Mouse (Mus musculus): ENCODE measurements around the gene Lypd5. TPM values are rescaled to one million over a fixed set of nuclear protein-coding genes. Genes with fewer than 3 reads are reported as not detected.

The Lypd5 gene
- polyA plus RNA-seq, 1 experiment from 2014 or later, result 55.8 TPM

Small RNAs within 50 kb of the gene (microRNA-seq; reads per million reads assigned to microRNA genes)
- not detected for gene Gm27592

Other genes with a start within 250 kb of the Lypd5 start
- gene Zfp112, start 236.9 kb upstream of the Lypd5 start, polyA plus RNA-seq (2015; fragmentation: Nextera tagmentation; extraction: Ambion mirVana), result 6.9 and 7.9 TPM in 2 replicates
- 16.9 and 19.7 TPM in 2 replicates for gene Zfp235, start 215.0 kb upstream of the Lypd5 start, polyA plus RNA-seq (2015; fragmentation: Nextera tagmentation; extraction: Ambion mirVana)
- 5.2 and 6.1 TPM in 2 replicates for gene Zfp114, start 174.1 kb upstream of the Lypd5 start, polyA plus RNA-seq (2015; fragmentation: Nextera tagmentation; extraction: Ambion mirVana)
- 10.4 and 11.7 TPM in 2 replicates for gene Zfp111, start 137.8 kb upstream of the Lypd5 start, polyA plus RNA-seq (2015; fragmentation: Nextera tagmentation; extraction: Ambion mirVana)
- 4.7 and 5.1 TPM in 2 replicates for gene Zfp109, start 111.6 kb upstream of the Lypd5 start, polyA plus RNA-seq (2015; fragmentation: Nextera tagmentation; extraction: Ambion mirVana)
- gene Zfp108, start 94.4 kb upstream of the Lypd5 start, polyA plus RNA-seq (2015; fragmentation: Nextera tagmentation; extraction: Ambion mirVana), result 5.5 and 6.1 TPM in 2 replicates
- gene Zfp93, start 78.8 kb upstream of the Lypd5 start, polyA plus RNA-seq (2015; fragmentation: Nextera tagmentation; extraction: Ambion mirVana), result 9.1 and 10.2 TPM in 2 replicates
- gene Zfp61, start 48.0 kb upstream of the Lypd5 start, polyA plus RNA-seq (2015; fragmentation: Nextera tagmentation; extraction: Ambion mirVana), result 39.6 and 49.2 TPM in 2 replicates
- gene Zfp94, start 32.5 kb upstream of the Lypd5 start, polyA plus RNA-seq (2015; fragmentation: Nextera tagmentation; extraction: Ambion mirVana), result 12.2 and 12.8 TPM in 2 replicates
- gene Tescl, start 15.3 kb upstream of the Lypd5 start, polyA plus RNA-seq (2015; fragmentation: Nextera tagmentation; extraction: Ambion mirVana), result not detected in 2 replicates
- gene Kcnn4, start 21.1 kb downstream of the Lypd5 start, polyA plus RNA-seq (2015; fragmentation: Nextera tagmentation; extraction: Ambion mirVana), result 3.0 and 3.4 TPM in 2 replicates
- gene Smg9, start 50.4 kb downstream of the Lypd5 start, polyA plus RNA-seq (2015; fragmentation: Nextera tagmentation; extraction: Ambion mirVana), result 23.2 and 23.6 TPM in 2 replicates
- gene Irgc1, start 103.1 kb downstream of the Lypd5 start, polyA plus RNA-seq (2015; fragmentation: Nextera tagmentation; extraction: Ambion mirVana), result 0.17 TPM in 1 of 2 replicates, not detected in the other
- 8.1 and 10.1 TPM in 2 replicates for gene Plaur, start 113.3 kb downstream of the Lypd5 start, polyA plus RNA-seq (2015; fragmentation: Nextera tagmentation; extraction: Ambion mirVana)
- 5.0 and 6.3 TPM in 2 replicates for gene Cadm4, start 132.8 kb downstream of the Lypd5 start, polyA plus RNA-seq (2015; fragmentation: Nextera tagmentation; extraction: Ambion mirVana)
- gene Zfp428, start 157.8 kb downstream of the Lypd5 start, polyA plus RNA-seq (2015; fragmentation: Nextera tagmentation; extraction: Ambion mirVana), result 40.8 and 44.3 TPM in 2 replicates
- gene AC161166.1, start 163.3 kb downstream of the Lypd5 start, polyA plus RNA-seq (2015; fragmentation: Nextera tagmentation; extraction: Ambion mirVana), result 0.32 TPM in 2 replicates
- gene Irgq, start 181.5 kb downstream of the Lypd5 start, polyA plus RNA-seq (2015; fragmentation: Nextera tagmentation; extraction: Ambion mirVana), result 8.2 and 8.3 TPM in 2 replicates
- gene Pinlyp, start 196.9 kb downstream of the Lypd5 start, polyA plus RNA-seq (2015; fragmentation: Nextera tagmentation; extraction: Ambion mirVana), result 5.1 and 7.8 TPM in 2 replicates
- 110 and 125 TPM in 2 replicates for gene Xrcc1, start 197.1 kb downstream of the Lypd5 start, polyA plus RNA-seq (2015; fragmentation: Nextera tagmentation; extraction: Ambion mirVana)
- gene Ethe1, start 238.3 kb downstream of the Lypd5 start, polyA plus RNA-seq (2015; fragmentation: Nextera tagmentation; extraction: Ambion mirVana), result 28.0 and 28.7 TPM in 2 replicates
- 5.2 and 6.4 TPM in 2 replicates for gene Zfp575, start 238.4 kb downstream of the Lypd5 start, polyA plus RNA-seq (2015; fragmentation: Nextera tagmentation; extraction: Ambion mirVana)